Mouse (Mus musculus) midbrain, embryonic 13.5 days (tissue): ENCODE measurements at regions not wholly inside any gene's neighbourhood (a gene's known extent, or its start where the extent isn't known, plus 50 kb on each side); places are given as distances from the start of the nearest gene placed in this dataset.
A peak's percentile ranks its signal among the peaks of the same experiment; 100 is the strongest.

ENCODE experiments used
- ATAC-seq: fragments of 200-750 bp; cut with Nextera tagmentation; 2 replicates; pipeline ENCODE4 v1.8.0; 2017; ENCODE audit warnings: mild to moderate bottlenecking, moderate TSS enrichment, moderate library complexity
- H3K27ac ChIP-seq: fragments of 300-500 bp; sonication (generic); 2 replicates; pipeline ENCODE4 v1.5.1; 2015; ENCODE audit warnings: inconsistent platforms, mild to moderate bottlenecking, moderate library complexity
- H3K27me3 ChIP-seq: fragments of 300-500 bp; sonication (generic); 2 replicates; pipeline ENCODE4 v1.6.1; 2015; ENCODE audit warnings: mild to moderate bottlenecking, inconsistent platforms
- H3K36me3 ChIP-seq: fragments of 300-500 bp; sonication (generic); 2 replicates; pipeline ENCODE4 v1.6.1; 2015; ENCODE audit warnings: mild to moderate bottlenecking, inconsistent platforms
- H3K4me1 ChIP-seq: fragments of 300-500 bp; sonication (generic); replicated peaks from 2 replicates; pipeline ENCODE4 v1.6.1; 2015; ENCODE audit warnings: inconsistent platforms
- H3K4me2 ChIP-seq: fragments of 300-500 bp; sonication (generic); replicated peaks from 2 replicates; pipeline ENCODE4 v1.6.1; 2015; ENCODE audit warnings: moderate library complexity, mild to moderate bottlenecking, inconsistent platforms
- H3K4me3 ChIP-seq: fragments of 300-500 bp; sonication (generic); replicated peaks from 2 replicates; pipeline ENCODE4 v1.5.1; 2015; ENCODE audit warnings: mild to moderate bottlenecking, inconsistent platforms
- H3K9ac ChIP-seq: fragments of 300-500 bp; sonication (generic); replicated peaks from 2 replicates; pipeline ENCODE4 v1.6.1; 2015; ENCODE audit warnings: mild to moderate bottlenecking, inconsistent platforms
- H3K9me3 ChIP-seq: fragments of 300-500 bp; sonication (generic); 2 replicates; pipeline ENCODE4 v1.6.1; 2016; ENCODE audit warnings: mild to moderate bottlenecking, inconsistent platforms
- WGBS: fragments of 180-500 bp; shearing (Covaris S2); methylation state at CpG from one replicate; pipeline ENCODE4 v1.1.7; 2015; 5-methylcytosine and 5-hydroxymethylcytosine counted together

- Histone ChIP-seq H3K4me3 (no peak overlapping the region), H3K9ac (no peak overlapping the region), H3K4me1 (peaks cover 24% of the 10 kb centered on the region), H3K9me3 (no peaks in the 10 kb centered on the region), H3K36me3 (no peaks in the 10 kb centered on the region), H3K4me2 (no peak overlapping the region), H3K27me3 (peaks cover 6% of the 10 kb centered on the region; the same call in 1 of the 2 replicates), H3K27ac (no peak overlapping the region)
- no peak for ATAC-seq
- WGBS = 75% methylated on average over 10 of the region's 10 CpGs
These were observed 94.5 kb downstream of the Olfm1 start for GRCm38 (mm10) chr2:28287210-28287860.

GRCm38 (mm10) chr2:28289339-28289738 lies 96.5 kb downstream of the Olfm1 start:
- Histone ChIP-seq H3K4me3 (no peak overlapping the region), H3K9me3 (no peaks in the 10 kb centered on the region), H3K4me2 (no peak overlapping the region), H3K9ac (no peak overlapping the region), H3K27ac (no peak overlapping the region), H3K4me1 (peaks cover 29% of the 10 kb centered on the region), H3K36me3 (no peaks in the 10 kb centered on the region), H3K27me3 (peaks cover 18% of the 10 kb centered on the region; the same call in 1 of the 2 replicates)
- no peak for ATAC-seq
- 88% methylated on average over 6 of the region's 6 CpGs for WGBS

GRCm38 (mm10) chr2:28289860-28290471 lies 97.2 kb downstream of the Olfm1 start:
- 68% methylated on average over 11 of the region's 11 CpGs for WGBS
- ATAC-seq = no peak

GRCm38 (mm10) chr2:28294509-28294908 lies 101.7 kb downstream of the Olfm1 start:
- no peaks in the 10 kb centered on the region for H3K36me3 ChIP-seq
- peaks cover 51% of the 10 kb centered on the region for H3K4me1 ChIP-seq
- H3K27ac ChIP-seq = peak overlapping the region; percentile 25; the same call in 1 of the 2 replicates
- no peak overlapping the region for H3K4me3 ChIP-seq
- ATAC-seq = no peak
- no peak overlapping the region for H3K4me2 ChIP-seq
- 42% methylated on average over 7 of the region's 7 CpGs for WGBS
- no peaks in the 10 kb centered on the region for H3K9me3 ChIP-seq
- peaks cover 37% of the 10 kb centered on the region for H3K27me3 ChIP-seq
- no peak overlapping the region for H3K9ac ChIP-seq

More at GRCm38 (mm10) chr2:28289860-28290471, 97.2 kb downstream of the Olfm1 start:
- Histone ChIP-seq H3K36me3 (no peaks in the 10 kb centered on the region), H3K9ac (no peak overlapping the region), H3K27ac (no peak overlapping the region), H3K27me3 (peaks cover 17% of the 10 kb centered on the region), H3K4me3 (no peak overlapping the region), H3K4me1 (peaks cover 35% of the 10 kb centered on the region), H3K9me3 (no peaks in the 10 kb centered on the region), H3K4me2 (no peak overlapping the region)

- H3K9me3 ChIP-seq = no peaks in the 10 kb centered on the region
- peak; percentile 82 for ATAC-seq
- H3K27ac ChIP-seq = peak overlapping the region; percentile 81
- no peak overlapping the region for H3K4me3 ChIP-seq
- H3K4me2 ChIP-seq = peak overlapping the region; percentile 18; the same call in 1 of the 2 replicates
- peaks cover 40% of the 10 kb centered on the region for H3K4me1 ChIP-seq
- peaks cover 39% of the 10 kb centered on the region for H3K27me3 ChIP-seq
- no peaks in the 10 kb centered on the region for H3K36me3 ChIP-seq
- H3K9ac ChIP-seq = no peak overlapping the region
- WGBS = 10% methylated on average over 12 of the region's 12 CpGs
These were observed 103.4 kb downstream of the Olfm1 start for GRCm38 (mm10) chr2:28296183-28296582.

- 61% methylated on average over 6 of the region's 6 CpGs for WGBS
- Histone ChIP-seq H3K9ac (no peak overlapping the region), H3K36me3 (no peaks in the 10 kb centered on the region), H3K4me1 (peaks cover 30% of the 10 kb centered on the region), H3K27me3 (peaks cover 29% of the 10 kb centered on the region), H3K4me2 (no peak overlapping the region), H3K27ac (no peak overlapping the region), H3K4me3 (no peak overlapping the region), H3K9me3 (no peaks in the 10 kb centered on the region)
- ATAC-seq = no peak
These were observed 105.9 kb downstream of the Olfm1 start for GRCm38 (mm10) chr2:28298738-28299137.

GRCm38 (mm10) chr2:28299346-28299745 lies 106.6 kb downstream of the Olfm1 start:
- Histone ChIP-seq H3K4me3 (no peak overlapping the region), H3K4me1 (peaks cover 25% of the 10 kb centered on the region), H3K27me3 (peaks cover 25% of the 10 kb centered on the region), H3K4me2 (no peak overlapping the region), H3K9me3 (no peaks in the 10 kb centered on the region), H3K27ac (no peak overlapping the region), H3K9ac (no peak overlapping the region), H3K36me3 (no peaks in the 10 kb centered on the region)
- 89% methylated on average over 2 of the region's 2 CpGs for WGBS
- ATAC-seq = no peak

GRCm38 (mm10) chr2:28301313-28301712 lies 108.5 kb downstream of the Olfm1 start:
- H3K9ac ChIP-seq = no peak overlapping the region
- WGBS = 88% methylated on average over 4 of the region's 4 CpGs

GRCm38 (mm10) chr2:28303936-28304335 lies 111.1 kb downstream of the Olfm1 start:
- H3K9ac ChIP-seq = no peak overlapping the region
- H3K36me3 ChIP-seq = no peaks in the 10 kb centered on the region
- no peaks in the 10 kb centered on the region; the same call in 1 of the 2 replicates for H3K4me1 ChIP-seq
- 92% methylated on average over 5 of the region's 5 CpGs for WGBS
- H3K27me3 ChIP-seq = 0 out of 2 replicates have a peak, but pooled peaks cover 6% of the 10 kb centered on the region
- H3K27ac ChIP-seq = no peak overlapping the region
- no peak overlapping the region for H3K4me2 ChIP-seq
- ATAC-seq = no peak
- H3K4me3 ChIP-seq = no peak overlapping the region
- no peaks in the 10 kb centered on the region for H3K9me3 ChIP-seq

More at GRCm38 (mm10) chr2:28301313-28301712, 108.5 kb downstream of the Olfm1 start:
- no peak overlapping the region for H3K27ac ChIP-seq
- H3K4me1 ChIP-seq = peaks cover 6% of the 10 kb centered on the region
- H3K4me3 ChIP-seq = no peak overlapping the region
- H3K27me3 ChIP-seq = peaks cover 21% of the 10 kb centered on the region
- no peak for ATAC-seq
- H3K9me3 ChIP-seq = no peaks in the 10 kb centered on the region
- no peak overlapping the region for H3K4me2 ChIP-seq
- H3K36me3 ChIP-seq = no peaks in the 10 kb centered on the region

- no peaks in the 10 kb centered on the region for H3K4me1 ChIP-seq
- ATAC-seq = 0 out of 2 replicates have a peak, but pooled peaks have one; percentile 17
- H3K4me3 ChIP-seq = no peak overlapping the region
- 12% methylated on average over 3 of the region's 3 CpGs for WGBS
- H3K9me3 ChIP-seq = no peaks in the 10 kb centered on the region
- no peak overlapping the region for H3K4me2 ChIP-seq
- H3K9ac ChIP-seq = no peak overlapping the region
- no peaks in the 10 kb centered on the region for H3K36me3 ChIP-seq
- H3K27me3 ChIP-seq = 0 out of 2 replicates have a peak, but pooled peaks cover 3% of the 10 kb centered on the region
- no peak overlapping the region for H3K27ac ChIP-seq
These were observed 111.9 kb downstream of the Olfm1 start for GRCm38 (mm10) chr2:28304712-28305111.

GRCm38 (mm10) chr2:28309122-28309521 lies 116.3 kb downstream of the Olfm1 start:
- 0 out of 2 replicates have a peak, but pooled peaks cover 3% of the 10 kb centered on the region for H3K4me1 ChIP-seq
- H3K27me3 ChIP-seq = no peaks in the 10 kb centered on the region
- WGBS = 89% methylated on average over 5 of the region's 5 CpGs
- no peak for ATAC-seq
- no peaks in the 10 kb centered on the region for H3K9me3 ChIP-seq
- H3K4me3 ChIP-seq = no peak overlapping the region
- H3K36me3 ChIP-seq = no peaks in the 10 kb centered on the region
- no peak overlapping the region for H3K9ac ChIP-seq
- H3K4me2 ChIP-seq = no peak overlapping the region
- no peak overlapping the region for H3K27ac ChIP-seq

GRCm38 (mm10) chr2:28312212-28312611 lies 119.4 kb downstream of the Olfm1 start:
- H3K36me3 ChIP-seq = no peaks in the 10 kb centered on the region
- H3K9me3 ChIP-seq = no peaks in the 10 kb centered on the region
- no peak overlapping the region for H3K27ac ChIP-seq
- H3K4me1 ChIP-seq = 0 out of 2 replicates have a peak, but pooled peaks cover 3% of the 10 kb centered on the region
- no peak overlapping the region for H3K4me3 ChIP-seq
- no peak for ATAC-seq
- no peak overlapping the region for H3K4me2 ChIP-seq
- WGBS = 86% methylated on average over 6 of the region's 6 CpGs
- H3K9ac ChIP-seq = no peak overlapping the region
- no peaks in the 10 kb centered on the region for H3K27me3 ChIP-seq
